Mouse (Mus musculus) myocyte (in vitro differentiated cells): ENCODE data around the gene Slc22a15. TPM values are rescaled to one million over a fixed set of nuclear protein-coding genes. Genes with fewer than 3 reads are reported as not detected.
A peak's percentile ranks its signal among the peaks of the same experiment; 100 is the strongest.

Experiments
- H3K27me3 ChIP-seq: one replicate; pipeline ENCODE4 v1.6.1; 2011; ENCODE audit not compliant: control insufficient read depth, insufficient read depth, insufficient read length
- H3K36me3 ChIP-seq: one replicate; pipeline ENCODE4 v1.6.1; 2011; ENCODE audit not compliant: control insufficient read depth, insufficient read depth
- H3K4me2 ChIP-seq: one replicate; pipeline ENCODE4 v1.6.1; 2011; ENCODE audit warnings: low read depth, control low read depth
- H3K4me3 ChIP-seq: one replicate; pipeline ENCODE4 v1.5.1; 2011; ENCODE audit warnings: mild to moderate bottlenecking, control low read depth, moderate library complexity
- H3K79me2 ChIP-seq: one replicate; pipeline ENCODE4 v1.6.1; 2011; ENCODE audit not compliant: control insufficient read depth, insufficient read depth
- H3ac ChIP-seq: one replicate; pipeline ENCODE4 v1.6.1; 2011; ENCODE audit not compliant: control insufficient read depth, insufficient read length
- CEBPB ChIP-seq: IDR thresholded peaks from 2 replicates; pipeline ENCODE4 v1.6.1; 2011; ENCODE audit warnings: mild to moderate bottlenecking, moderate library complexity; ENCODE audit not compliant: poor library complexity, insufficient read depth, severe bottlenecking
- E2F4 ChIP-seq: IDR thresholded peaks from one replicate; pipeline ENCODE4 v1.6.1; 2011; ENCODE audit warnings: mild to moderate bottlenecking, control low read depth, moderate library complexity; ENCODE audit not compliant: insufficient read depth
- MAX ChIP-seq: IDR thresholded peaks from one replicate; pipeline ENCODE4 v1.6.1; 2011; ENCODE audit warnings: low read depth, mild to moderate bottlenecking, control low read depth
- MYOD1 ChIP-seq, 3 experiments: IDR thresholded peaks; one replicate each; pipeline ENCODE4 v1.6.1; 2011; ENCODE audit warnings: control low read depth in 2 of 3, low read depth in 2 of 3, mild to moderate bottlenecking in 2 of 3, moderate library complexity in 1 of 3; ENCODE audit not compliant: insufficient read length in 2 of 3, control insufficient read depth in 1 of 3
- MYOG ChIP-seq, 3 experiments: IDR thresholded peaks; one replicate each; pipeline ENCODE4 v1.6.1; 2011; ENCODE audit warnings: control low read depth in 2 of 3, low read depth in 2 of 3, mild to moderate bottlenecking in 2 of 3; ENCODE audit not compliant: insufficient read length in 2 of 3, control insufficient read depth in 1 of 3, insufficient read depth in 1 of 3
- POLR2A ChIP-seq: IDR thresholded peaks from one replicate; pipeline ENCODE4 v1.6.1; 2011; ENCODE audit warnings: low read depth, mild to moderate bottlenecking, control low read depth, moderate library complexity; ENCODE audit not compliant: insufficient read length
- POLR2AphosphoS2 ChIP-seq: IDR thresholded peaks from one replicate; pipeline ENCODE4 v1.6.1; 2011; ENCODE audit warnings: low read depth, control low read depth; ENCODE audit not compliant: insufficient read length
- REST ChIP-seq: IDR thresholded peaks from one replicate; pipeline ENCODE4 v1.6.1; 2011; ENCODE audit warnings: mild to moderate bottlenecking, control low read depth, moderate library complexity; ENCODE audit not compliant: insufficient read depth, insufficient read length
- SRF ChIP-seq: IDR thresholded peaks from one replicate; pipeline ENCODE4 v1.6.1; 2011; ENCODE audit warnings: low read depth; ENCODE audit not compliant: control insufficient read depth, insufficient read length
- TCF12 ChIP-seq: IDR thresholded peaks from one replicate; pipeline ENCODE4 v1.6.1; 2011; ENCODE audit warnings: mild to moderate bottlenecking, control low read depth; ENCODE audit not compliant: poor library complexity, insufficient read depth, severe bottlenecking
- TCF3 ChIP-seq: IDR thresholded peaks from one replicate; pipeline ENCODE4 v1.6.1; 2011; ENCODE audit warnings: low read depth, control low read depth; ENCODE audit not compliant: insufficient read length
- USF1 ChIP-seq: IDR thresholded peaks from one replicate; pipeline ENCODE4 v1.6.1; 2011; ENCODE audit warnings: low read depth, mild to moderate bottlenecking, control low read depth, moderate library complexity
- polyA plus RNA-seq: library from polyadenylated mRNA; unstranded; fragments of >200 nt; fragmentation: generic; extraction: Trizol; gene quantifications from one replicate; pipeline ENCODE4 v1.2.1, GENCODE M21; 2012; ENCODE audit warnings: missing spikeins

The Slc22a15 gene
- polyA plus RNA-seq, result 6.2 TPM

- Histone ChIP-seq H3K4me2 (peak within 1 kb of the TSS; percentile 93), H3ac (peak within 1 kb of the TSS; percentile 83), H3K27me3 (no peaks in the 10 kb centered on the region), H3K79me2 (no peaks in the 10 kb centered on the region), H3K36me3 (no peaks in the 10 kb centered on the region), H3K4me3 (peak within 1 kb of the TSS; percentile 32)
- TF ChIP-seq POLR2AphosphoS2 (no peak), POLR2A (peak; percentile 40), MYOG (IDR thresholded peaks at IDR 0.05; ENCODE audit: control insufficient read depth in 1 of 3, insufficient read depth in 1 of 3, insufficient read length in 2 of 3, low read depth in 2 of 3) (peak in 1 of 3 experiments; percentile 19)
Measured at GRCm38 (mm10) chr3:101923843-101924740, at the start of gene Slc22a15. TSS of gene Slc22a15 (minus strand) at chr3:101924453.

- H3ac ChIP-seq, result no peak overlapping the region
- TF ChIP-seq E2F4 (no peak), SRF (no peak), TCF3 (no peak), TCF12 (no peak), POLR2AphosphoS2 (no peak), POLR2A (no peak)
- no peaks in the 10 kb centered on the region for H3K79me2 ChIP-seq
- no peak overlapping the region for H3K4me3 ChIP-seq
- H3K4me2 ChIP-seq, result no peak overlapping the region
- H3K27me3 ChIP-seq, result no peaks in the 10 kb centered on the region
- no peaks in the 10 kb centered on the region for H3K36me3 ChIP-seq
Measured at GRCm38 (mm10) chr3:101966825-101967558, 42.7 kb upstream of the Slc22a15 start.

- H3K27me3 ChIP-seq, result no peaks in the 10 kb centered on the region
- H3K79me2 ChIP-seq, result no peaks in the 10 kb centered on the region
- H3ac ChIP-seq, result no peak overlapping the region
- TF ChIP-seq E2F4 (no peak), REST (no peak), POLR2AphosphoS2 (no peak), USF1 (no peak), TCF3 (no peak), POLR2A (no peak), MYOD1 (IDR thresholded peaks at IDR 0.05; ENCODE audit: control insufficient read depth in 1 of 3, insufficient read length in 2 of 3, low read depth in 2 of 3) (no peak), SRF (no peak), TCF12 (no peak), MAX (no peak), CEBPB (no peak)
- no peak overlapping the region for H3K4me2 ChIP-seq
- H3K36me3 ChIP-seq, result no peaks in the 10 kb centered on the region
- H3K4me3 ChIP-seq, result no peak overlapping the region
Measured at GRCm38 (mm10) chr3:101964352-101964751, 40.1 kb upstream of the Slc22a15 start.

GRCm38 (mm10) chr3:101963501-101963900 lies 39.2 kb upstream of the Slc22a15 start:
- TF ChIP-seq USF1 (no peak), REST (no peak), SRF (no peak), MAX (no peak), TCF3 (no peak), E2F4 (no peak), TCF12 (no peak), CEBPB (no peak), POLR2A (no peak), MYOG (IDR thresholded peaks at IDR 0.05; ENCODE audit: control insufficient read depth in 1 of 3, insufficient read depth in 1 of 3, insufficient read length in 2 of 3, low read depth in 2 of 3) (no peak), MYOD1 (IDR thresholded peaks at IDR 0.05; ENCODE audit: control insufficient read depth in 1 of 3, insufficient read length in 2 of 3, low read depth in 2 of 3) (no peak), POLR2AphosphoS2 (no peak)
- Histone ChIP-seq H3K79me2 (no peaks in the 10 kb centered on the region), H3K36me3 (no peaks in the 10 kb centered on the region), H3K4me2 (no peak overlapping the region), H3K27me3 (no peaks in the 10 kb centered on the region), H3K4me3 (no peak overlapping the region), H3ac (no peak overlapping the region)

GRCm38 (mm10) chr3:101961146-101961835 lies 37.0 kb upstream of the Slc22a15 start:
- Histone ChIP-seq H3K79me2 (no peaks in the 10 kb centered on the region), H3ac (no peak overlapping the region), H3K4me2 (no peak overlapping the region), H3K27me3 (no peaks in the 10 kb centered on the region), H3K36me3 (no peaks in the 10 kb centered on the region), H3K4me3 (no peak overlapping the region)
- TF ChIP-seq SRF (no peak), POLR2AphosphoS2 (no peak)
